Mouse (Mus musculus) liver, postnatal 0 days (tissue): ENCODE measurements around the gene Gadd45gip1. TPM values are rescaled to one million over a fixed set of nuclear protein-coding genes. Genes with fewer than 3 reads are reported as not detected.

Experiments
- ATAC-seq: fragments of 200-750 bp; cut with Nextera tagmentation; 2 replicates; pipeline ENCODE4 v1.8.0; 2017; ENCODE audit warnings: mild to moderate bottlenecking, moderate library complexity
- DNase-seq: peaks from one replicate; pipeline ENCODE4 v3.0.0-alpha.2; 2016
- H3K27ac ChIP-seq: fragments of 300-500 bp; sonication (generic); 2 replicates; pipeline ENCODE4 v1.5.1; 2014; ENCODE audit warnings: antibody characterized with exemption, moderate library complexity, mild to moderate bottlenecking, low read depth
- H3K27me3 ChIP-seq: fragments of 300-500 bp; sonication (generic); 2 replicates; pipeline ENCODE4 v1.6.1; 2014; ENCODE audit warnings: low read length, control low read depth, mixed read lengths; ENCODE audit not compliant: insufficient read depth
- H3K36me3 ChIP-seq: fragments of 300-500 bp; sonication (generic); replicated peaks from 2 replicates; pipeline ENCODE4 v1.6.1; 2014; ENCODE audit warnings: mild to moderate bottlenecking, control low read depth, low read length, moderate library complexity, mixed read lengths; ENCODE audit not compliant: insufficient read depth
- H3K4me1 ChIP-seq: fragments of 300-500 bp; sonication (generic); 2 replicates; pipeline ENCODE4 v1.6.1; 2014; ENCODE audit warnings: antibody characterized with exemption, mild to moderate bottlenecking, control low read depth; ENCODE audit not compliant: insufficient read depth
- H3K4me2 ChIP-seq: fragments of 300-500 bp; sonication (generic); 2 replicates; pipeline ENCODE4 v1.6.1; 2014; ENCODE audit warnings: low read depth, mild to moderate bottlenecking, low read length, moderate library complexity, mixed read lengths
- H3K4me3 ChIP-seq: fragments of 300-500 bp; sonication (generic); 2 replicates; pipeline ENCODE4 v1.5.1; 2014; ENCODE audit warnings: low read depth, low read length
- H3K9ac ChIP-seq: fragments of 300-500 bp; sonication (generic); replicated peaks from 2 replicates; pipeline ENCODE4 v1.6.1; 2014; ENCODE audit warnings: mild to moderate bottlenecking, moderate library complexity
- H3K9me3 ChIP-seq: fragments of 300-500 bp; sonication (generic); 2 replicates; pipeline ENCODE4 v1.6.1; 2016; ENCODE audit warnings: mild to moderate bottlenecking, control low read depth, low read length, mixed read lengths
- CTCF ChIP-seq: sonication (generic); IDR thresholded peaks from 2 replicates; pipeline ENCODE4 v1.5.1; 2016; ENCODE audit warnings: antibody characterized with exemption, low read depth
- EP300 ChIP-seq: IDR thresholded peaks from 2 replicates; pipeline ENCODE4 v1.6.1; 2016; ENCODE audit warnings: antibody characterized with exemption, low read depth, mild to moderate bottlenecking
- WGBS: fragments of 180-500 bp; shearing (Covaris S2); extraction: QIAGEN DNeasy Blood & Tissue Kit; methylation state at CpG from one replicate; pipeline ENCODE4 v1.1.7; 2014; ENCODE audit not compliant: insufficient replicate concordance; 5-methylcytosine and 5-hydroxymethylcytosine counted together
- polyA plus RNA-seq: library from polyadenylated mRNA; unstranded; fragments of >200 nt; fragmentation: Nextera tagmentation; extraction: Ambion mirVana; gene quantifications from 2 replicates; pipeline ENCODE4 v1.2.1, GENCODE M21; 2015

Gadd45gip1 gene
- polyA plus RNA-seq, 1 experiment from 2014 or later, result 31.9 TPM

DNA sequence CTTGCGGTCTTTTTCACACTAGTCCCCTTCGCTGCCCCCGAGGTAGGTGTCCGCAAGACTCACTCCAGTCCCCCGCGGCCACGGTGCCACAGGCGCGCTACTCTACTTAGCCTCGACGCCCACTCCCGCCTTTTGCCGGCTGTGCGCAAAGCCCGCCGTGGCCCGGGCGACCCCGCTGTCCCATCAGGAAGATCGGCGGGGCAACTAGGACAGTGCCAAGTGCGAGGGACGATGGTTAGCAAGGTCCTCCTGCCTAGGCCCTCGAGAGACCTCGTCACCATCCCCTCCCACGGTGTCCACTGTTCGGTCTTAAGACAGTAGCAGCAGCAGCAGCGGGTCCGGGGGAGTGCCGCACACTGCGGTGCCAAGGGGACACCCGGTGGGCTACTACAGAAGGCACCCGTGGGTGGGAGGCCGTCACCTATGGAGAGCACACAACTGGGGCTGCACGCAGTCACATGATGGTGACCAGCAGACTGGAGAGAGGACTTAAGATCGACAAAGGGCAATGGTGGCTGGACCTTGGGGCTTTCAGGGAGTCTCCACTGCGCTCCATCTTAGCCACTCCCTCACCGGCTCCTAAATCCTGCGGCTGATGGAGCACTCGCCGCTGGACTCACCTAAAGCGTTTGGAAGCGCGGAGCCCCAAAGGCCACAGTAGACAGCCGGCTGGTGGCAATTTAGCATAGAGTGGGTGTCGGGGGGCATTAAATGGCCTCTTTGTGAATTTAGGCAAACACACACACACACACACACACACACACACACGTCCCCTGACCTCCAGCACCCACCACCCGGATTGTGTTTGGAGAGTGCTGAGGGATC, 46.4 kb upstream of the Gadd45gip1 start:
- Histone ChIP-seq H3K4me3 (0 out of 2 replicates have a peak overlapping the region, but pooled peaks have one; percentile 10), H3K9ac (no peak overlapping the region), H3K36me3 (no peaks in the 10 kb centered on the region), H3K4me2 (no peak overlapping the region), H3K27ac (no peak overlapping the region), H3K9me3 (no peaks in the 10 kb centered on the region), H3K4me1 (0 out of 2 replicates have a peak, but pooled peaks cover 2% of the 10 kb centered on the region), H3K27me3 (peaks cover 84% of the 10 kb centered on the region)
- WGBS, result 5% methylated on average over 48 of the region's 48 CpGs
- DNase-seq, result no peak
- TF ChIP-seq CTCF, result no peak
- no peak for TF ChIP-seq EP300
- no peak for ATAC-seq

DNA sequence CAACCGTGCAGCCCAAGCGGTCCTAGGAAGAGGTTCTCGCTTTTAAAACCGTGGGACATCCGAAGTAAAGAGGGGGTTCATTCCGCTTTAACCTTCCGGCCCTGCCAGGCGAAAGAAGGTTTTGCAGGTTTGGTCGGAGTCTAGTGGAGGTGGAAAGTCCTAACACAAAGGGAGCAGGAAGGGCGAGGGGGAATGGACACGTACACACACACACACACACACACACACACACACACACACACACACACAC, 45.9 kb upstream of the Gadd45gip1 start:
- Histone ChIP-seq H3K4me3 (no peak overlapping the region), H3K4me1 (peaks cover 3% of the 10 kb centered on the region; the same call in 1 of the 2 replicates), H3K36me3 (no peaks in the 10 kb centered on the region), H3K9me3 (no peaks in the 10 kb centered on the region), H3K27me3 (peaks cover 80% of the 10 kb centered on the region), H3K27ac (no peak overlapping the region), H3K4me2 (no peak overlapping the region), H3K9ac (no peak overlapping the region)
- no peak for ATAC-seq
- WGBS, result 10% methylated on average over 11 of the region's 11 CpGs
- no peak for DNase-seq
- TF ChIP-seq CTCF (no peak), EP300 (no peak)

DNA sequence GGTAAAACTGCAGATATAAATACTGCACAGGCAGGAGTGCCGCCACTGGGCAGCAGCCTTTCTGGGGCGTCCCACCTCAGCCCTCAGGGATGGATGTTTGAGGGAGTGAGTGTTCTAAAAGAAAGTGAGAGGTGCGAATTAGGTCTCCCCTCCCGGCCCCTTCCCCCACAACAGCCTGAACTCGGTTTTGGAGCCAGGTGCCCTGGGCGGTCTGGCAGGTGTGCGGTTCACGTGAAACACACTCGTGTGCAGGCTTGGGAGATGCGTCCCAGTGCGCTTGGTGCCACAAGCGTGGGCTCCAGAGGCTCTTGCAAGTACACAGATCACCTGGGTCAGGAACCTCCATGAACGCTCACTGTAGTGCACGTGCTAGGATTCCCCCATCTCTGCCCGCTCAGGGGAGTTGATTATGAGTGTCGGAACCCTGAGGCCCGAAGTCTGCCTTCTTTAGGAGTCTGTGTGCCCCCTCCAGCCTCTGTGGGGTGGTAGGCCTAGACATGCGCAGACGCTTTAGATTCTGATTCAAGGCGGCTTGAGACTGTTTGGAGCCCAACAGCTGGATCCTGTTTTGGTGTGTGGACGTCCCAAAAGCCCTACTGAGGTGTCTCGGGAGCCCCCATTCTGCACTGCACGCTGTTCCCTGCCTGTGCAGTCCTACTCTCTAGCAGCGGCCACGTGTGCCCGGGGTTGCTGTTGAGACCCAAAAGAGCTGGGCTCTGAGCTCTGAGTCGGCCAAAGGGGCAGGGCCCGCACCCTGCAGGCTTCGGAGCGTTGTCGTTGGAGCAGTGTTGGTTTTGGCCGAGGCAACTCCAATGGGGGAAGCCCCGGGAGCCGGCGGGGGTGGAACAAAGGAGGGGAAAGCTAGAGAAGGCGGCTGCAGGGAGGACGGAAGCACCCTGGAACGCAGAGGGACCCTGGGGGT, 45.3 kb upstream of the Gadd45gip1 start:
- no peak overlapping the region for H3K4me3 ChIP-seq
- H3K27ac ChIP-seq, result no peak overlapping the region
- no peak for TF ChIP-seq CTCF
- TF ChIP-seq EP300, result no peak
- H3K27me3 ChIP-seq, result peaks cover 74% of the 10 kb centered on the region
- H3K36me3 ChIP-seq, result no peaks in the 10 kb centered on the region
- H3K9me3 ChIP-seq, result no peaks in the 10 kb centered on the region
- no peak overlapping the region for H3K9ac ChIP-seq
- H3K4me1 ChIP-seq, result peaks cover 6% of the 10 kb centered on the region; the same call in 1 of the 2 replicates
- peak; percentile 55; the same call in 1 of the 2 replicates for ATAC-seq
- no peak for DNase-seq
- 13% methylated on average over 38 of the region's 38 CpGs for WGBS
- no peak overlapping the region for H3K4me2 ChIP-seq

GRCm38 (mm10) chr8:84786801-84787467, 44.4 kb upstream of the Gadd45gip1 start:
- H3K4me2 ChIP-seq, result no peak overlapping the region
- no peaks in the 10 kb centered on the region for H3K36me3 ChIP-seq
- 39% methylated on average over 11 of the region's 11 CpGs for WGBS
- ATAC-seq (peak; percentile 13; the same call in 1 of the 2 replicates), DNase-seq (no peak)
- no peaks in the 10 kb centered on the region for H3K9me3 ChIP-seq
- peaks cover 65% of the 10 kb centered on the region for H3K27me3 ChIP-seq
- H3K27ac ChIP-seq, result no peak overlapping the region
- H3K4me1 ChIP-seq, result peaks cover 6% of the 10 kb centered on the region; the same call in 1 of the 2 replicates
- no peak overlapping the region for H3K9ac ChIP-seq
- H3K4me3 ChIP-seq, result no peak overlapping the region
- TF ChIP-seq EP300, result no peak

GRCm38 (mm10) chr8:84787523-84788302, 43.6 kb upstream of the Gadd45gip1 start:
- H3K4me3 ChIP-seq, result no peak overlapping the region
- TF ChIP-seq EP300 (no peak), CTCF (no peak)
- no peak overlapping the region for H3K27ac ChIP-seq
- H3K9me3 ChIP-seq, result no peaks in the 10 kb centered on the region
- no peak overlapping the region for H3K9ac ChIP-seq
- H3K4me2 ChIP-seq, result no peak overlapping the region
- WGBS, result 59% methylated on average over 14 of the region's 14 CpGs
- H3K27me3 ChIP-seq, result peaks cover 57% of the 10 kb centered on the region
- ATAC-seq (no peak), DNase-seq (no peak)
- H3K4me1 ChIP-seq, result peaks cover 6% of the 10 kb centered on the region; the same call in 1 of the 2 replicates
- no peaks in the 10 kb centered on the region for H3K36me3 ChIP-seq
